7 mouse cellular contexts compared by ENCODE assay signal in the genomic region with DNA sequence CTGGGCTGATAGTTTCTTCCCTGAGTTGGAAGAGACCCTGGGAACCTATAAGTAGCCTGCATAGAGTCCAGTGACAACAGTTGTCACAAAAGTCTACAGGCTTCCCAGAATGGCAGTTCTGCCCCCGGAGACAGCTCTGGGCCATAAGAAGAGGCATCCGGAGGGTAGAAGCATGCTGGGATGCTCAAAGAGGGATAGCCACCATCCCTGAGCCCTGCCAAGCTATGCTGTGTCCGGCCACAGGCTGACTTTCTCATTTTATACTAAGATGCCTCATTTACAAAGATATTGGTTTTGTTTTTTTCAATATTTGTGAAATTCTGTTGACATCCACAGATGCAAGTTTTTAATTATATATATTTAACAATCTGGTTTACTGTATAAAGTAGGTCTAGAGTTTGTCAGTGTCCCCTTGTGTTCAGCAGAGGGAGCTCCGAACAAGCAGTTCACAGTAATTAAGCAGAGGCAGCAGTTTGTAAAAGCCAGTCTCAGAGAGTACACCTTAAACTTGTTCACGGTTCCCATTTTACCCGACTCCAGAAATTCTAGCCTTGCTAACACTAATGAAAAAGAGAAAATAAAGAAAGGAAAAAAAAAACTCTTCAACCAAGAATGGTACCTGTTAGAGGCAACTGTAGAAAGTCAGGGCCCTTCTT.
DNase-seq lines count a peak whose midpoint lies in the region; ATAC-seq lines count a peak whose summit lies in the region.

No protein-coding gene starts in this region.

- ATAC-seq in forebrain, embryonic 15.5 days (replicated peaks) = peak; percentile 90

- H3K4me3 ChIP-seq in forebrain, embryonic 15.5 days = no peak overlapping the region

- no peak overlapping the region for H3K9ac ChIP-seq in forebrain, embryonic 15.5 days (replicated peaks)

- peak; percentile 10 for DNase-seq in left cerebral cortex, adult 11 months (ENCODE audit: low spot score)
- DNase-seq in left cerebral cortex, adult 8-10 months (ENCODE audit: low spot score in 2 of 2) = no peak
- peak; percentile 73 for DNase-seq in brain, adult 2 months (ENCODE audit: low read depth, low spot score)
- peak; percentile 39 to 51 for DNase-seq in left cerebral cortex, postnatal 25 days (ENCODE audit: low spot score in 2 of 2)
- peak; percentile 10 for DNase-seq in skeletal muscle tissue, adult 2 months (ENCODE audit: low read depth, low spot score)
- DNase-seq in natural killer cell, adult 2 months (ENCODE audit: low spot score in 2 of 2) = no peak

- no peak overlapping the region for H3K4me2 ChIP-seq in forebrain, embryonic 15.5 days (replicated peaks)

- no peaks in the 10 kb centered on the region for H3K4me1 ChIP-seq in forebrain, embryonic 15.5 days

- H3K36me3 ChIP-seq in forebrain, embryonic 15.5 days = no peaks in the 10 kb centered on the region

- intact Hi-C loops in left cerebral cortex, postnatal 25 days (cut with DNase I) = loop anchor here (2.0 to 5.0 kb wide), 2 partner anchors 390 to 1081 kb away; no protein-coding TSS in a partner anchor

- H3K27me3 ChIP-seq in forebrain, embryonic 15.5 days = no peaks in the 10 kb centered on the region

- H3K9me3 ChIP-seq in forebrain, embryonic 15.5 days = no peaks in the 10 kb centered on the region

- H3K27ac ChIP-seq in forebrain, embryonic 15.5 days (replicated peaks) = no peak overlapping the region

- 59% methylated on average over 6 of the region's 6 CpGs for WGBS in forebrain, embryonic 15.5 days

Comparison
In these comparisons a context has a peak if more than half of its experiments do, and no peak if none do; other contexts are left out.
1. DNase-seq: peak in left cerebral cortex, adult 11 months (single experiment), brain, adult 2 months (single experiment), left cerebral cortex, postnatal 25 days (2 of 2) and skeletal muscle tissue, adult 2 months (single experiment); none in left cerebral cortex, adult 8-10 months (0 of 2) and natural killer cell, adult 2 months (0 of 2).